Mouse (Mus musculus): ENCODE measurements around the gene Gm14288. TPM values are rescaled to one million over a fixed set of nuclear protein-coding genes. Genes with fewer than 3 reads are reported as not detected.
"Not testable (repeated sequence)": the region's sequence is repeated elsewhere in the genome, so short reads cannot be mapped to it uniquely, and the experiment has no call there.

The Gm14288 gene
- 9.2 and 10.1 TPM in 2 replicates for total RNA-seq (2014; rRNA removed)
- polyA plus RNA-seq (2015; fragmentation: Nextera tagmentation; extraction: Ambion mirVana): 1.1 and 4.1 TPM in 2 replicates

GRCm38 (mm10) chr2:175800993-175801392 is at the start of gene Gm14288:
Gene Gm14288, minus strand, starts transcription at chr2:175801093.
- not testable (repeated sequence) for H3K36me3 ChIP-seq (ENCODE audit: insufficient read depth); H3K9me3 ChIP-seq (ENCODE audit: low read length); H3K4me3 ChIP-seq (ENCODE audit: low read depth, low read length); H3K9ac ChIP-seq; DNase-seq; H3K27me3 ChIP-seq (ENCODE audit: insufficient read depth, low read length); H3K4me1 ChIP-seq (ENCODE audit: insufficient read depth); H3K27ac ChIP-seq (ENCODE audit: low read depth, low read length); H3K4me2 ChIP-seq (ENCODE audit: low read depth); ATAC-seq
- WGBS: no CpG with 5 or more reads among the region's 6 CpGs

GRCm38 (mm10) chr2:175741237-175741636 is 59.7 kb downstream of the Gm14288 start, which contains the start of gene Gm2007:
Gene Gm2007, plus strand, starts transcription at chr2:175741537.
- not testable (repeated sequence) for H3K4me3 ChIP-seq (ENCODE audit: low read depth, low read length); H3K27me3 ChIP-seq (ENCODE audit: insufficient read depth, low read length); H3K4me2 ChIP-seq (ENCODE audit: low read depth); ATAC-seq; H3K9ac ChIP-seq; H3K9me3 ChIP-seq (ENCODE audit: low read length); DNase-seq; H3K27ac ChIP-seq (ENCODE audit: low read depth, low read length); H3K4me1 ChIP-seq (ENCODE audit: insufficient read depth); H3K36me3 ChIP-seq (ENCODE audit: insufficient read depth)
- no CpG with 5 or more reads among the region's 2 CpGs for WGBS

Other genes starting within 250 kb of the Gm14288 start
- not detected in 2 replicates for gene Gm11007, start 157.1 kb downstream of the Gm14288 start, total RNA-seq (2014; rRNA removed)
- not detected in 2 replicates for gene Gm11007, start 157.1 kb downstream of the Gm14288 start, polyA plus RNA-seq (2015; fragmentation: Nextera tagmentation; extraction: Ambion mirVana)
- gene Zfp969, start 97.4 kb downstream of the Gm14288 start, total RNA-seq (2014; rRNA removed): not detected in 2 replicates
- 16.8 and 24.0 TPM in 2 replicates for gene Zfp969, start 97.4 kb downstream of the Gm14288 start, polyA plus RNA-seq (2015; fragmentation: Nextera tagmentation; extraction: Ambion mirVana)
- not detected in 2 replicates for gene Gm2007, start 59.6 kb downstream of the Gm14288 start, total RNA-seq (2014; rRNA removed)
- gene Gm2007, start 59.6 kb downstream of the Gm14288 start, polyA plus RNA-seq (2015; fragmentation: Nextera tagmentation; extraction: Ambion mirVana): not detected in 2 replicates
- 23.4 and 27.1 TPM in 2 replicates for gene Gm6710, start 68.1 kb upstream of the Gm14288 start, total RNA-seq (2014; rRNA removed)
- gene Gm6710, start 68.1 kb upstream of the Gm14288 start, polyA plus RNA-seq (2015; fragmentation: Nextera tagmentation; extraction: Ambion mirVana): 31.8 and 36.3 TPM in 2 replicates
- 5.2 and 6.0 TPM in 2 replicates for gene Zfp966, start 130.0 kb upstream of the Gm14288 start, total RNA-seq (2014; rRNA removed)
- gene Zfp966, start 130.0 kb upstream of the Gm14288 start, polyA plus RNA-seq (2015; fragmentation: Nextera tagmentation; extraction: Ambion mirVana): 0.40 and 0.98 TPM in 2 replicates
- 33.8 and 39.1 TPM in 2 replicates for gene Gm2026, start 164.2 kb upstream of the Gm14288 start, total RNA-seq (2014; rRNA removed)
- gene Gm2026, start 164.2 kb upstream of the Gm14288 start, polyA plus RNA-seq (2015; fragmentation: Nextera tagmentation; extraction: Ambion mirVana): 17.6 and 20.5 TPM in 2 replicates